8 mouse cellular contexts compared by ENCODE assay signal in the genomic region with DNA sequence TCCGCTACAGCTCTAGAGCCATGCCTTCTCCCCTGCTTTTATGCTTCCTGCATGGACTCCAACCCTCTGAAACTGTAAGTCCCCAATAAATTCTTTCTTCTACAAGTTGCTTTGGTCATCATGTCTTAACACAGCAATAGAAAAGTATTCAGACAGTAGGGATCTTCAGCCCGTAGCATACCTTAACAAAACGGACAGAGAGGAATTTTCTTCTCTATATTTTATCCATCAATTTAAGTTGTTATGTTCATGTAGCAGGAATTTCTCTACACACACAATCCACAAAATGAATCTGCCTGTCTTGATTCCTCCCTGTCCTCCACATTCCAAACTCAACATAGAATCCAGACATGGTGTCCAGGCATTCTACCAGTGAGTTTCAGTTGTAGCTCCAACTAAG. TPM values are rescaled to one million over a fixed set of nuclear protein-coding genes. Genes with fewer than 3 reads are reported as not detected.
A peak's percentile ranks its signal among the peaks of the same experiment; 100 is the strongest.
DNase-seq lines count a peak whose midpoint lies in the region; ATAC-seq lines count a peak whose summit lies in the region.

A gene (minus strand): TSS at position 101 of the 400 bp plus-strand sequence.

- H3K4me2 ChIP-seq in lung, embryonic 16.5 days (ENCODE audit: low read depth, low read length): no peak within 1 kb of the TSS
- H3K4me2 ChIP-seq in forebrain, embryonic 13.5 days: peak within 1 kb of the TSS; percentile 84
- 0 out of 2 replicates have a peak within 1 kb of the TSS, but pooled peaks have one; percentile 86 for H3K4me2 ChIP-seq in stomach, embryonic 15.5 days

- whole genome bisulfite sequencing in lung, embryonic 16.5 days: 95% methylated on average over 3 of the region's 3 CpGs
- WGBS in forebrain, embryonic 13.5 days: 99% methylated on average over 3 of the region's 3 CpGs
- 97% methylated on average over 3 of the region's 3 CpGs for WGBS in stomach, embryonic 15.5 days

- no peak for DNase-seq in lung, postnatal 10 days
- no peak for DNase-seq in left cerebral cortex, postnatal 14 days (ENCODE audit: low spot score in 2 of 2)
- DNase-seq in kidney, postnatal 25 days: no peak
- no peak for DNase-seq in cerebellum, postnatal 25 days

- intact Hi-C loops in left cerebral cortex, postnatal 14 days (cut with DNase I): no loop called here

- H3K9me3 ChIP-seq in lung, embryonic 16.5 days (ENCODE audit: control insufficient read depth, low read length): 0 out of 2 replicates have a peak, but pooled peaks cover 3% of the 10 kb centered on the region
- H3K9me3 ChIP-seq in forebrain, embryonic 13.5 days (replicated peaks): no peaks in the 10 kb centered on the region
- H3K9me3 ChIP-seq in stomach, embryonic 15.5 days: no peaks in the 10 kb centered on the region

- H3K36me3 ChIP-seq in lung, embryonic 16.5 days (ENCODE audit: control insufficient read depth, insufficient read depth, low read length): no peaks in the 10 kb centered on the region
- H3K36me3 ChIP-seq in forebrain, embryonic 13.5 days (ENCODE audit: poor library complexity, severe bottlenecking): no peaks in the 10 kb centered on the region
- H3K36me3 ChIP-seq in stomach, embryonic 15.5 days: no peaks in the 10 kb centered on the region

- H3K4me1 ChIP-seq in lung, embryonic 16.5 days (replicated peaks; ENCODE audit: control insufficient read depth, insufficient read depth, low read length): peaks cover 6% of the 10 kb centered on the region; the same call in 1 of the 2 replicates
- H3K4me1 ChIP-seq in forebrain, embryonic 13.5 days: peaks cover 45% of the 10 kb centered on the region
- H3K4me1 ChIP-seq in stomach, embryonic 15.5 days: peaks cover 21% of the 10 kb centered on the region

- peaks cover 15% of the 10 kb centered on the region; the same call in 1 of the 2 replicates for H3K27me3 ChIP-seq in lung, embryonic 16.5 days (ENCODE audit: control insufficient read depth, insufficient read depth, low read depth, low read length)
- H3K27me3 ChIP-seq in forebrain, embryonic 13.5 days: no peaks in the 10 kb centered on the region
- H3K27me3 ChIP-seq in stomach, embryonic 15.5 days (replicated peaks): peaks cover 18% of the 10 kb centered on the region; the same call in 1 of the 2 replicates

- ATAC-seq in lung, embryonic 16.5 days (ENCODE audit: low read depth): no peak
- no peak for ATAC-seq in forebrain, embryonic 13.5 days
- ATAC-seq in stomach, embryonic 15.5 days (ENCODE audit: insufficient read depth, low FRiP score, low read depth): no peak
- no peak for ATAC-seq in megakaryocyte progenitor cell, adult 5-6 weeks (replicated peaks; ENCODE audit: poor library complexity)

- no peak within 1 kb of the TSS for H3K27ac ChIP-seq in lung, embryonic 16.5 days (ENCODE audit: low read length)
- H3K27ac ChIP-seq in forebrain, embryonic 13.5 days: peak within 1 kb of the TSS; percentile 95
- H3K27ac ChIP-seq in stomach, embryonic 15.5 days: no peak within 1 kb of the TSS

- no peak within 1 kb of the TSS for H3K4me3 ChIP-seq in lung, embryonic 16.5 days (ENCODE audit: low read length)
- peak within 1 kb of the TSS; percentile 52 for H3K4me3 ChIP-seq in forebrain, embryonic 13.5 days
- no peak within 1 kb of the TSS for H3K4me3 ChIP-seq in stomach, embryonic 15.5 days (replicated peaks)

- no peak within 1 kb of the TSS for H3K9ac ChIP-seq in lung, embryonic 16.5 days (ENCODE audit: low read length)
- H3K9ac ChIP-seq in forebrain, embryonic 13.5 days: no peak within 1 kb of the TSS
- no peak within 1 kb of the TSS for H3K9ac ChIP-seq in stomach, embryonic 15.5 days

RNA-seq across cellular contexts. Expression of the gene that starts here (rescaled TPM):
- polyA plus RNA-seq in lung, embryonic 16.5 days (2015; fragmentation: Nextera tagmentation; extraction: Ambion mirVana): 31.9 and 36.2 TPM in 2 replicates
- polyA plus RNA-seq in forebrain, embryonic 13.5 days (2015; fragmentation: Nextera tagmentation; extraction: Ambion mirVana): 130 and 138 TPM in 2 replicates
- 100 to 1,000 TPM; 190 to 200 TPM for total RNA-seq in left cerebral cortex, postnatal 14 days (2021)
- 27.9 and 31.7 TPM in 2 replicates for polyA plus RNA-seq in stomach, embryonic 15.5 days (2015; fragmentation: Nextera tagmentation; extraction: Ambion mirVana)
- total RNA-seq in megakaryocyte progenitor cell, adult 5-6 weeks (2015): 0.39 and 1.5 TPM in 2 replicates
- total RNA-seq in megakaryocyte progenitor cell, adult 5-6 weeks (2017): 0.46 and 1.1 TPM in 2 replicates

Comparison
In these comparisons a context has a peak if more than half of its experiments do, and no peak if none do; other contexts are left out.
1. RNA of the gene that starts here (total RNA-seq): 190 to 200 TPM in left cerebral cortex, postnatal 14 days; 0.39 to 1.5 TPM in megakaryocyte progenitor cell, adult 5-6 weeks; every median in the first group is over 10 times any median in the second.